Mouse (Mus musculus) heart, adult 2 months (tissue): ENCODE measurements around the gene Anapc15. TPM values are rescaled to one million over a fixed set of nuclear protein-coding genes. Genes with fewer than 3 reads are reported as not detected.

Experiments
- DNase-seq, 2 experiments: peaks; one replicate each; pipeline ENCODE4 v3.0.0; 2021
- H3K27ac ChIP-seq: fragments of 200-600 bp; 2 replicates; pipeline ENCODE4 v1.8.1; 2022
- H3K27me3 ChIP-seq: fragments of 200-500 bp; 2 replicates; pipeline ENCODE4 v1.6.1; 2012; ENCODE audit warnings: mild to moderate bottlenecking, low read length, inconsistent platforms, mixed read lengths; ENCODE audit not compliant: control insufficient read depth, insufficient read depth
- H3K36me3 ChIP-seq: fragments of 200-500 bp; 2 replicates; pipeline ENCODE4 v1.6.1; 2012; ENCODE audit warnings: low read length, inconsistent platforms; ENCODE audit not compliant: control insufficient read depth, insufficient read depth
- H3K4me1 ChIP-seq: fragments of 200-500 bp; 2 replicates; pipeline ENCODE4 v1.6.1; 2011; ENCODE audit warnings: low read length; ENCODE audit not compliant: control insufficient read depth, insufficient read depth
- H3K4me3 ChIP-seq: fragments of 200-600 bp; 2 replicates; pipeline ENCODE4 v1.8.1; 2022
- H3K79me2 ChIP-seq: fragments of 200-500 bp; replicated peaks from 2 replicates; pipeline ENCODE4 v1.6.1; 2012; ENCODE audit warnings: mild to moderate bottlenecking, inconsistent platforms, low read length, moderate library complexity, mixed read lengths; ENCODE audit not compliant: control insufficient read depth, insufficient read depth
- H3K9ac ChIP-seq: fragments of 200-500 bp; 2 replicates; pipeline ENCODE4 v1.6.1; 2012; ENCODE audit warnings: low read depth, mild to moderate bottlenecking, control low read depth, inconsistent platforms, low read length, mixed read lengths
- CTCF ChIP-seq: fragments of 200-600 bp; IDR thresholded peaks from 2 replicates; pipeline ENCODE4 v1.8.1; 2022; ENCODE audit warnings: antibody characterized with exemption, mild to moderate bottlenecking, moderate library complexity
- EP300 ChIP-seq: fragments of 200-500 bp; IDR thresholded peaks from 2 replicates; pipeline ENCODE4 v1.6.1; 2011; ENCODE audit warnings: low read depth, low read length, control low read depth; ENCODE audit not compliant: insufficient read depth
- POLR2A ChIP-seq: fragments of 200-500 bp; IDR thresholded peaks from 2 replicates; pipeline ENCODE4 v1.6.1; 2011; ENCODE audit warnings: mild to moderate bottlenecking, low read depth, low read length, control low read depth; ENCODE audit not compliant: insufficient read depth
- WGBS: fragments of 180-500 bp; shearing (Covaris S2); methylation state at CpG from one replicate; pipeline ENCODE4 v1.1.7; 2018; 5-methylcytosine and 5-hydroxymethylcytosine counted together
- intact Hi-C: fragments of 180-260 bp; cut with DNase I; formaldehyde crosslinking; loops from one replicate; pipeline ENCODE4 v1.15.1; 2025
- polyA plus RNA-seq: library from polyadenylated mRNA; depleted of rRNA; stranded (reverse); fragments of >200 nt; gene quantifications from 2 replicates; pipeline ENCODE4 v1.2.3, GENCODE M21; 2012
- total RNA-seq, 2 experiments: library from RNA; stranded (reverse); gene quantifications; 2 replicates each; pipeline ENCODE4 v1.2.3; 2021

The Anapc15 gene
- total and polyA plus RNA-seq, 3 experiments = 18.4 to 24.2 (median 20.3) TPM

DNA sequence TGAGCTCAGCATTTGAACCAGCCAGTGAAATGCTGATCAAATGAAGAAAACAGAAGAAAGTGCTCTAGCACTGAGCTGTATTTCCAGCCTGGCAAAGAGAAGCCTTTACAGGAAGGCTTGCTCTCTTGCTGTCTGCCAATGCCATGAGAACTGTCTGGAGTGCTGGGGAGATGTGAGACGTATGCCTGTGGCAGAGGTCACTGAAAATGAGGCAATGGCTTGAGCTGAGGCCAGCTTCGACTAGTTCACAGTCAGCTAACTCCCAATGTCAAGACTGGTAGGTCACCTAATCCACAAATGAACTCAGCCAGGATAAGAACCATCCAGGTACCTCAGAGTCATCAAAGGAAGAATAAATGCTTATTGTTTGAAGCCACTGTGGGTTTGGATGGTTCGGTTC is 64.6 kb downstream of the Anapc15 start:
- H3K4me3 ChIP-seq = no peak overlapping the region
- TF ChIP-seq POLR2A (no peak), CTCF (no peak), EP300 (no peak)
- 55% methylated on average over 3 of the region's 3 CpGs for WGBS
- DNase-seq = peak in 1 of 2 experiments; percentile 23
- no peaks in the 10 kb centered on the region for H3K36me3 ChIP-seq
- H3K9ac ChIP-seq = no peak overlapping the region
- H3K27me3 ChIP-seq = no peaks in the 10 kb centered on the region
- intact Hi-C loops = no loop called here
- no peak overlapping the region for H3K27ac ChIP-seq
- H3K79me2 ChIP-seq = no peaks in the 10 kb centered on the region
- no peaks in the 10 kb centered on the region; the same call in 1 of the 2 replicates for H3K4me1 ChIP-seq

GRCm38 (mm10) chr7:101932551-101932950 is 69.0 kb downstream of the Anapc15 start:
- no peak for DNase-seq
- no peak overlapping the region for H3K9ac ChIP-seq
- H3K27ac ChIP-seq = no peak overlapping the region
- no peak overlapping the region for H3K4me3 ChIP-seq
- intact Hi-C loops = loop anchor here (5.0 kb wide), 4 partner anchors 35 to 145 kb away; partner anchors contain the start of gene Il18bp
- H3K79me2 ChIP-seq = peaks cover 2% of the 10 kb centered on the region
- 81% methylated on average over 1 of the region's 1 CpGs for WGBS
- TF ChIP-seq POLR2A = no peak
- no peak for TF ChIP-seq CTCF
- TF ChIP-seq EP300 = no peak
- no peaks in the 10 kb centered on the region; the same call in 1 of the 2 replicates for H3K4me1 ChIP-seq
- no peaks in the 10 kb centered on the region for H3K27me3 ChIP-seq
- no peaks in the 10 kb centered on the region for H3K36me3 ChIP-seq

- TF ChIP-seq POLR2A (no peak), CTCF (no peak), EP300 (no peak)
- Histone ChIP-seq H3K36me3 (no peaks in the 10 kb centered on the region), H3K4me1 (no peaks in the 10 kb centered on the region; the same call in 1 of the 2 replicates), H3K27me3 (no peaks in the 10 kb centered on the region), H3K27ac (peak overlapping the region; percentile 78), H3K9ac (peak overlapping the region; percentile 85), H3K4me3 (peak overlapping the region; percentile 70), H3K79me2 (peaks cover 2% of the 10 kb centered on the region)
- 3% methylated on average over 15 of the region's 15 CpGs for WGBS
- no peak for DNase-seq
- intact Hi-C loops = loop anchor here (5.0 kb wide), 4 partner anchors 36 to 144 kb away; partner anchors contain the start of gene Il18bp
Observed at GRCm38 (mm10) chr7:101933300-101933699, 69.8 kb downstream of the Anapc15 start.

- Histone ChIP-seq H3K27me3 (no peaks in the 10 kb centered on the region), H3K79me2 (peaks cover 2% of the 10 kb centered on the region), H3K4me1 (no peaks in the 10 kb centered on the region; the same call in 1 of the 2 replicates), H3K4me3 (peak within 1 kb of the TSS; percentile 70), H3K9ac (peak within 1 kb of the TSS; percentile 92), H3K36me3 (no peaks in the 10 kb centered on the region), H3K27ac (peak within 1 kb of the TSS; percentile 83)
- TF ChIP-seq POLR2A (peak; percentile 76), EP300 (0 out of 2 replicates have a peak, but pooled peaks have one; percentile 51), CTCF (no peak)
- intact Hi-C loops = loop anchor here (2.0 to 5.0 kb wide), 5 partner anchors 36 to 144 kb away; partner anchors contain the start of genes Il18bp, Rnf121, Xndc1 and Xntrpc
- WGBS = under 1% methylated on average over 40 of the region's 40 CpGs
- DNase-seq = peak; percentile 95 to 97
Observed at GRCm38 (mm10) chr7:101933751-101934240, 70.3 kb downstream of the Anapc15 start, which contains the start of the genes Lrrc51 and Numa1. TSS of gene Lrrc51 (minus strand) at chr7:101933895. TSS of gene Numa1 (plus strand) at chr7:101934111.

- 85% methylated on average over 4 of the region's 4 CpGs for WGBS
Observed at GRCm38 (mm10) chr7:101935957-101936356, 72.4 kb downstream of the Anapc15 start.

GRCm38 (mm10) chr7:101936996-101937395 is 73.5 kb downstream of the Anapc15 start:
- TF ChIP-seq EP300 = no peak
- no peak for TF ChIP-seq POLR2A
- TF ChIP-seq CTCF = no peak
- no peak overlapping the region for H3K4me3 ChIP-seq
- intact Hi-C loops = no loop called here

More at GRCm38 (mm10) chr7:101935957-101936356, 72.4 kb downstream of the Anapc15 start:
- H3K4me1 ChIP-seq = no peaks in the 10 kb centered on the region; the same call in 1 of the 2 replicates
- H3K27me3 ChIP-seq = no peaks in the 10 kb centered on the region
- intact Hi-C loops = loop anchor here (2.0 kb wide), 1 partner anchor 129 kb away; the partner anchor contains the start of genes Rnf121, Xndc1 and Xntrpc
- H3K9ac ChIP-seq = no peak overlapping the region
- no peak for DNase-seq
- no peak overlapping the region for H3K27ac ChIP-seq
- no peak overlapping the region for H3K4me3 ChIP-seq
- no peaks in the 10 kb centered on the region; the same call in 1 of the 2 replicates for H3K36me3 ChIP-seq
- no peak for TF ChIP-seq EP300
- no peak for TF ChIP-seq POLR2A
- TF ChIP-seq CTCF = no peak
- peaks cover 2% of the 10 kb centered on the region for H3K79me2 ChIP-seq

More at GRCm38 (mm10) chr7:101936996-101937395, 73.5 kb downstream of the Anapc15 start:
- no peak for DNase-seq
- no peaks in the 10 kb centered on the region for H3K27me3 ChIP-seq
- H3K9ac ChIP-seq = no peak overlapping the region
- no peak overlapping the region for H3K27ac ChIP-seq
- no peaks in the 10 kb centered on the region; the same call in 1 of the 2 replicates for H3K4me1 ChIP-seq
- no peaks in the 10 kb centered on the region; the same call in 1 of the 2 replicates for H3K36me3 ChIP-seq
- H3K79me2 ChIP-seq = peaks cover 2% of the 10 kb centered on the region
- WGBS = 93% methylated on average over 4 of the region's 4 CpGs
